Mouse (Mus musculus) CH12.LX (cell line): ENCODE measurements around the gene B230219D22Rik.

Experiments
- GABPA ChIP-seq: IDR thresholded peaks from 2 replicates; pipeline ENCODE4 v1.6.1; 2012; ENCODE audit warnings: low read depth, low read length, improper control_type of control experiment, inconsistent platforms; ENCODE audit not compliant: insufficient replicate concordance
- KAT2A ChIP-seq: IDR thresholded peaks from 2 replicates; pipeline ENCODE4 v1.6.1; 2012; ENCODE audit warnings: low read length, improper control_type of control experiment, inconsistent platforms; ENCODE audit not compliant: insufficient replicate concordance
- MAFK ChIP-seq: IDR thresholded peaks from 2 replicates; pipeline ENCODE4 v1.6.1; 2011; ENCODE audit warnings: low read length, improper control_type of control experiment; ENCODE audit not compliant: insufficient replicate concordance
- MAZ ChIP-seq: IDR thresholded peaks from 2 replicates; pipeline ENCODE4 v1.6.1; 2012; ENCODE audit warnings: low read depth, mild to moderate bottlenecking, inconsistent platforms, low read length, improper control_type of control experiment, moderate library complexity
- MEF2A ChIP-seq: IDR thresholded peaks from 2 replicates; pipeline ENCODE4 v1.6.1; 2014; ENCODE audit warnings: low read depth, mild to moderate bottlenecking, inconsistent platforms, low read length, improper control_type of control experiment, borderline replicate concordance
- MXI1 ChIP-seq: IDR thresholded peaks from 2 replicates; pipeline ENCODE4 v1.6.1; 2011; ENCODE audit warnings: mild to moderate bottlenecking, low read depth, low read length, improper control_type of control experiment
- MYC ChIP-seq: IDR thresholded peaks from 2 replicates; pipeline ENCODE4 v1.6.1; 2011; ENCODE audit warnings: low read depth, mild to moderate bottlenecking, improper control_type of control experiment, low read length
- PAX5 ChIP-seq: IDR thresholded peaks from 2 replicates; pipeline ENCODE4 v1.6.1; 2012; ENCODE audit warnings: low read length, inconsistent platforms, mixed read lengths
- POLR2A ChIP-seq: IDR thresholded peaks from 2 replicates; pipeline ENCODE4 v1.6.1; 2011; ENCODE audit warnings: low read depth, mild to moderate bottlenecking, improper control_type of control experiment, low read length
- TBP ChIP-seq: conservative IDR thresholded peaks from 2 replicates; pipeline ENCODE4 v1.6.1; 2011; ENCODE audit warnings: low read depth, low read length, improper control_type of control experiment
- USF1 ChIP-seq: IDR thresholded peaks from 2 replicates; pipeline ENCODE4 v1.6.1; 2014; ENCODE audit warnings: low read depth, mild to moderate bottlenecking, inconsistent platforms, low read length, improper control_type of control experiment

DNA sequence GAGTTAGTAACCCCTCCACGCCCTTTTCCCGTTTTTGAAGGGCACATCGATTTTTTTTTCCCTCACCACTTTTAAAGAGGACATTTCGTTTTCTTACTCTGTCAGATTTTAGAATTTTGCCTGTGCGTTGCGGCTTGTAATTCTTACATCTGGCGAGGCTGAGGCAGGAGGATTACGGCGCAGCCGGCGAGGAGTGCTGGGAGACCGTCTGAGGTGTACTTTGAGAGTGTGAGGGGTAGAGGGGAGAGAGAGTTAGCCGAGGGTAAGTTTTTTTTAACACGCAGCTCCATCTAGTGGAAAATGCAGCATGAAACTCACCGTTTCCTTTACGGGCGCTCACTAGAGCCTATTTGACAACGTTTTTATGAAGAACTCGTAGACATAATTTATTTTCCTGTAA, 34.9 kb downstream of the B230219D22Rik start:
- TF ChIP-seq MXI1, result no peak; the same call in 1 of the 2 replicates
- no peak; the same call in 1 of the 2 replicates for TF ChIP-seq MAZ
- TF ChIP-seq GABPA, result no peak
- 0 out of 2 replicates have a peak, but pooled peaks have one; percentile 66 for TF ChIP-seq MYC
- no peak for TF ChIP-seq MEF2A
- TF ChIP-seq POLR2A, result peak; percentile 57
- TF ChIP-seq PAX5, result no peak
- no peak for TF ChIP-seq MAFK
- TF ChIP-seq KAT2A, result no peak
- peak; percentile 81; the same call in 1 of the 2 replicates for TF ChIP-seq TBP
- no peak for TF ChIP-seq USF1
